Mouse (Mus musculus) intestine, postnatal 0 days (tissue): ENCODE measurements around the gene Hspa8. TPM values are rescaled to one million over a fixed set of nuclear protein-coding genes. Genes with fewer than 3 reads are reported as not detected.
"Not testable (repeated sequence)": the region's sequence is repeated elsewhere in the genome, so short reads cannot be mapped to it uniquely, and the experiment has no call there.

Experiments used
- ATAC-seq: fragments of 200-750 bp; cut with Nextera tagmentation; 2 replicates; pipeline ENCODE4 v1.8.0; 2017; ENCODE audit warnings: mild to moderate bottlenecking, moderate TSS enrichment, moderate library complexity
- H3K27ac ChIP-seq: fragments of 300-500 bp; sonication (generic); 2 replicates; pipeline ENCODE4 v1.5.1; 2014; ENCODE audit warnings: mild to moderate bottlenecking, low read depth, low read length, moderate library complexity
- H3K27me3 ChIP-seq: fragments of 300-500 bp; sonication (generic); replicated peaks from 2 replicates; pipeline ENCODE4 v1.6.1; 2014; ENCODE audit warnings: low read length, mixed read lengths; ENCODE audit not compliant: control insufficient read depth, insufficient read depth
- H3K36me3 ChIP-seq: fragments of 300-500 bp; sonication (generic); 2 replicates; pipeline ENCODE4 v1.6.1; 2014; ENCODE audit warnings: mild to moderate bottlenecking, moderate library complexity; ENCODE audit not compliant: control insufficient read depth, insufficient read depth
- H3K4me1 ChIP-seq: fragments of 300-500 bp; sonication (generic); replicated peaks from 2 replicates; pipeline ENCODE4 v1.6.1; 2014; ENCODE audit warnings: antibody characterized with exemption, low read length, mixed read lengths; ENCODE audit not compliant: control insufficient read depth, insufficient read depth
- H3K4me2 ChIP-seq: fragments of 300-500 bp; sonication (generic); replicated peaks from 2 replicates; pipeline ENCODE4 v1.6.1; 2014; ENCODE audit warnings: low read depth, mild to moderate bottlenecking, moderate library complexity
- H3K4me3 ChIP-seq: fragments of 300-500 bp; sonication (generic); 2 replicates; pipeline ENCODE4 v1.5.1; 2014; ENCODE audit warnings: low read depth, low read length
- H3K9ac ChIP-seq: fragments of 300-500 bp; sonication (generic); 2 replicates; pipeline ENCODE4 v1.6.1; 2014; ENCODE audit warnings: mild to moderate bottlenecking, low read depth, low read length
- H3K9me3 ChIP-seq: fragments of 300-500 bp; sonication (generic); 2 replicates; pipeline ENCODE4 v1.6.1; 2016; ENCODE audit warnings: mixed run types; ENCODE audit not compliant: control insufficient read depth
- CTCF ChIP-seq: sonication (generic); IDR thresholded peaks from 2 replicates; pipeline ENCODE4 v1.5.1; 2016; ENCODE audit warnings: low read depth, mild to moderate bottlenecking, control low read depth, antibody characterized with exemption, moderate library complexity
- WGBS: fragments of 180-500 bp; shearing (Covaris S2); extraction: QIAGEN DNeasy Blood & Tissue Kit; methylation state at CpG from one replicate; pipeline ENCODE4 v1.1.7; 2014; 5-methylcytosine and 5-hydroxymethylcytosine counted together
- polyA plus RNA-seq: library from polyadenylated mRNA; unstranded; fragments of >200 nt; fragmentation: Nextera tagmentation; extraction: Ambion mirVana; gene quantifications from 2 replicates; pipeline ENCODE4 v1.2.1, GENCODE M21; 2015

The Hspa8 gene
- polyA plus RNA-seq, 1 experiment from 2014 or later = 1,042 TPM

DNA sequence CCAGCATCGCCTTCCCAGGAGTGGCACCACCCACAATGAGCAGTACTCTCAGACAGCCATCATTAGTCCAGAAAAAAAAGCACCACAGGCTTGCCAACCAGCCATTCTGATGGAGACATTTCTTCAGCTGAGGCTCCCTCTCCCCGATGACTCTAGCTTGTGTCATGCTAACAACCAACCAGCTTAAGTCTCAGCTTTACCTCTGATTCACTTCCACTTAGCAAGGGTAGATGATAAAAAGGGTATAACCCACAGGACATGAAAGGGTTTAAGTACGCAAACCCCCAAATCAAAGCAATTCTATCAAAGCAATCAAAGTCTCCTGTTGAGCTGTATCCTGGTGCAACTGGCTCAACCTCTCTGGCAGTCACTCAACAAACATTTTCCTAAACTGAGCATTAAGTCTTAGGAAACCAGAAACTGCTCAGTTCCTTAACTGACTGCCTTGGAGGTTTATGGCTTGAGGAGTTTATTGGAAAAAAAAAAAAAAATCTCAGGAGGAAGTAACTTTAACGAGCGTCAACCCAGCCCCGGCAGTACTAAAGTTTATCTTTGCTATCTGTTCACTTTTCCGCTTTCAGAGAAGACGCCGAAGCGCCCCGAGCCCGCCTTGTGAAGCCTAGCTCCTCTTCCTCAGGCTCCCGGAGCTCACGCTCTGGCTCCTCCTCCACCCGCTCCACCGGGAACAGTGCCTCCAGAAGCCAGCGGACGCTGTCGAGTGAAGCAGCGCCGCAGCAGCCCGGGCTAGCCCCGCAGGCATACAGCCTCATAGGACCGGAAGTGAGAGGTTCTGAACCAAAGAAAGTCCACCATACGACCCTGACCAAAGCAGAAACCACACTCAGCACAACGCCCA is 18.8 kb upstream of the Hspa8 start:
- Histone ChIP-seq H3K9ac (peak overlapping the region; percentile 18; the same call in 1 of the 2 replicates), H3K9me3 (no peaks in the 10 kb centered on the region), H3K27me3 (no peaks in the 10 kb centered on the region), H3K4me1 (0 out of 2 replicates have a peak, but pooled peaks cover 6% of the 10 kb centered on the region), H3K27ac (peak overlapping the region; percentile 83), H3K4me2 (peak overlapping the region; percentile 53), H3K4me3 (peak overlapping the region; percentile 9; the same call in 1 of the 2 replicates), H3K36me3 (no peaks in the 10 kb centered on the region)
- ATAC-seq = peak; percentile 66
- WGBS = 19% methylated on average over 26 of the region's 26 CpGs
- TF ChIP-seq CTCF = peak; percentile 13; the same call in 1 of the 2 replicates

DNA sequence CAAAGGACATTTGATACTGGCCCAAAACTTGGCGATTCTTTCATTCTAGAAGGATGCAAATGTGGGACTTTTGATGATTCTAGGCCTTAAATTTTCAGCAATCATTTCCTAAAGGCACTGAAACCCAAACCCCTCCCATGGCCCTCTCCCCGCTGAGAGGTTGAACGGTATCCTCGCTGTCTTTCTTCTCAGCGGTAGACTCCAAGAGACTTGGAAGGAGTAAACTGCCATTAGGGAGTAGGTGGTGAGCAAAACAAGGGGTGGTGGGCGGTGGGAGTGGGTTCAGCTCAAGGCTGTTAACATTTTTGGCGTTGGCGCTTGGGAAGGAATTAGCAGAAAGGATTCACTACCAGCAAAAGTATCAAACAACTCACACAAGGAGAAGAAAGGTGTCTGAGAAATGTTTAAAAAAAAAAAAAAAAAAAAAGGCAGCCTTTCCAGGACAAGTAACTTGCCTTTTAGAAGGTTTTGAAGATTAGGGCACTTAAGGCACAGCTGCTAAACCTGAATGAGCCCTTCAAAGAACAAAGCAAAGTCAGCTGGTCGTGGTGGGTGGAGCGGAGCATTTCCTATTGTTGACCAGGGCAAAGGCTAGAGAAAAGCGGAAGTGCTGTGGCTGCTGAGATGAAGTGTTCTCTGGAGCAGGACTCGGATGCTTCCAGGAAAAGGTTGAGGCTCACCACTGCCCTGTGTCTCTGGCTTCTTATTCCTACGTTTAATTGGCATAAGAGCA is 17.0 kb upstream of the Hspa8 start:
- Histone ChIP-seq H3K9me3 (no peaks in the 10 kb centered on the region), H3K4me3 (no peak overlapping the region), H3K36me3 (no peaks in the 10 kb centered on the region), H3K4me1 (0 out of 2 replicates have a peak, but pooled peaks cover 6% of the 10 kb centered on the region), H3K9ac (no peak overlapping the region), H3K27ac (peak overlapping the region; percentile 77), H3K27me3 (no peaks in the 10 kb centered on the region), H3K4me2 (peak overlapping the region; percentile 46)
- ATAC-seq = peak; percentile 62
- WGBS = 29% methylated on average over 13 of the region's 13 CpGs
- no peak for TF ChIP-seq CTCF

DNA sequence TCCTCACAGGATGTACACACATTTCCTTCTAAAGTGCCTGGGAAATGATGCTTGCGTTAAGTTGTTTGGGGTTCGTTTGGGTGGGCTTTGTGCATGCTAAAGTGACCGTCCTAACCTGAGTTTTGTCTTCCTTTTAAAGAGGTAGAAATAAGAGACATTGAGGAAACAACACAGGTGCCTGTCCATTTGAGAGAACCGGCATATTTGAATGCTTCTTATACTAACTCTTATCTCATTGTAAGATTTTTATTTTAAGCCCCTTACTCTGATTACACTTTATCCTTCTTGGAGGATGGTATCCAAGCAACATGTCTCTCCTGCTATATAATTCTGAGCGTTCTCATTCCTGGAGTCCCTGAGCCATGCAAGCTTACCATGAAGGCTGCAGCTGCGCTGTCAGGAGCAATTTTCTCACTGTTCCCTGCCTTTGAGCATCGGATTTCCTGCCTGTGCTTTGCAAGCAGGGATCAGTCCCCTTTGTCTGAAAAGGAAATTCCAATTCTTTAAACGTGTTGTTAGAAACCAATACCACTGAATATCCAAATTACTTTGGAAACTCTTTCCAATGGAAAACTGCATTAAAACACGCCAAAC is 16.3 kb upstream of the Hspa8 start:
- H3K36me3 ChIP-seq = no peaks in the 10 kb centered on the region
- peak overlapping the region; percentile 46 for H3K4me2 ChIP-seq
- ATAC-seq = no peak
- no peak overlapping the region for H3K4me3 ChIP-seq
- H3K27me3 ChIP-seq = no peaks in the 10 kb centered on the region
- no peaks in the 10 kb centered on the region for H3K9me3 ChIP-seq
- 0 out of 2 replicates have a peak, but pooled peaks cover 6% of the 10 kb centered on the region for H3K4me1 ChIP-seq
- TF ChIP-seq CTCF = no peak
- WGBS = 24% methylated on average over 9 of the region's 9 CpGs
- no peak overlapping the region for H3K9ac ChIP-seq
- peak overlapping the region; percentile 77 for H3K27ac ChIP-seq

DNA sequence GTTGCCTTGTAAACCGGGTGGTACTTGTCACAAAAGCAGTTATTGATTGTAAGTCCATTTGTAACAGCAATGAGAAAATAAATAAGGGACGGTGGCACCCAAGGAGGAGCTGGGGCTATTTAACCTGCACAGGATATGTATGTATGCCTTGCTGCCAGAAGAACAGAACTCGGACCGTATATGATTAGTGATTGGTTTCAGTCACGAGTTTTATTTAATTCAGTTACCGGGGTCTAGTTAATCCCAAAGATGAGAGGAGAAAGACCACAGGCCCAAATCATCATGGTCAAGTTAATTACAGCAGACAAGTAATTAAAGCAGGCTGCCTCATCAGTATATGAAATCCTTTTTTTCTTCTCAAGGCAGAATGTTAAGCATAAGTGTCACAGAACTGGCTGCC is 15.3 kb upstream of the Hspa8 start:
- no peak overlapping the region for H3K27ac ChIP-seq

DNA sequence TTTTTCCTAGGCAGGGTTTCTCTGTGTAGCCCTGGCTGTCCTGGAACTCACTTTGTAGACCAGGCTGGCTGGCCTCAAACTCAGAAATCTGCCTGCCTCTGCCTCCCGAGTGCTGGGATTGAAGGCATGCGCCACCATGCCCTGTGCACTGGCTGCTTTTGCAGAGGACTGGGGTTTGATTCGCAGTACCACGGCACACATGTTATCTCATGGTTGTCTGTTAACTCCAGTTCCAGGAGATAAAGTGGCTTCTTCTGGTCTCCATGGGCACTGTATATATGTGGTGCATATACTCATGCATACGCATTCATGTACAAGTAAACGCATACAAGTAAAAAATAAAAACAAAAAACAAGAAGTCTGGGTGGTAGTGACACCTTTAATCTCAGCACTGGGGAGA is 14.0 kb upstream of the Hspa8 start:
- H3K9me3 ChIP-seq, H3K4me1 ChIP-seq, H3K27ac ChIP-seq, H3K27me3 ChIP-seq, H3K4me2 ChIP-seq, H3K4me3 ChIP-seq, H3K9ac ChIP-seq, H3K36me3 ChIP-seq, ATAC-seq: not testable (repeated sequence)
- 90% methylated on average over 6 of the region's 6 CpGs for WGBS

More for the DNA sequence above, 15.3 kb upstream of the Hspa8 start:
- Histone ChIP-seq H3K4me3 (no peak overlapping the region), H3K4me1 (0 out of 2 replicates have a peak, but pooled peaks cover 6% of the 10 kb centered on the region), H3K4me2 (no peak overlapping the region), H3K27me3 (no peaks in the 10 kb centered on the region), H3K9me3 (no peaks in the 10 kb centered on the region), H3K36me3 (no peaks in the 10 kb centered on the region), H3K9ac (no peak overlapping the region)
- no peak for TF ChIP-seq CTCF
- 80% methylated on average over 6 of the region's 6 CpGs for WGBS
- ATAC-seq = no peak
